Comparison of ENCODE assay signal across 16 mouse cellular contexts in the genomic region with DNA sequence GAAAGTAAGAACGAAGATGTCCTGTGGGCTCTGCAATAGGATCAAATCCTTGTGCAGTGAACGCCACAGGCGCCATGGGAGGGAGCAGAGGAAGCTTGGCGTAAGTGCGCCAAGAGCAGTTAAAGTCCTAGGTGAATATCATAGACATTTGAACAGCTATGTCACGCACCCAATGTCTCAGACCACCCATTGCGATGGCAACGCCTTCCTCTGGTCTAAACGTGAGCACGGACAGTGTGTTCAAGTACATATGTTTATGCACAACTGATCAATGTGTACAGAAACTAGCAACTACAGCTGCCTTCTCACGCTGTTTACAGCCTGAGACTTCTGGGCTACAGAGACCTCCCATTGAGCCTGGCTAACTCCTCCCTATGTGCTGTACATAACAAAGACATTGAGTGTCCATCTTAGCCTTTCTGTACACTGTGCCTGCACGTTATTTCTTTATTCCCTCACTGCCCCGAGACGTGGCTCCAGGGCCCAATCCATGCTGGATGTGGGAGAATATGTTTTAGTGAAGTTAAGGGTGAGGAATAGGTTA. TPM values are rescaled to one million over a fixed set of nuclear protein-coding genes. Genes with fewer than 3 reads are reported as not detected.
"Had no signal": no experiment of that assay in that cellular context is flagged by ENCODE, and none has a peak within 500 bp of the region (broad histone marks: within the 10 kb centered on the region; RNA-seq: fewer than 3 reads in every experiment).

No protein-coding gene starts in this region.

- ATAC-seq: inflammation-experienced regulatory T-cells, adult 6 months; midbrain, embryonic 16.5 days had no signal

- H3K9ac ChIP-seq: kidney, embryonic 15.5 days; liver, embryonic 15.5 days had no signal

- DNase-seq: kidney, adult 2 months; kidney, postnatal 14 days; lung, adult 2 months; lung, postnatal 14 days; right cerebral cortex, postnatal 14 days; thymus, adult 18-20 months; thymus, postnatal 25 days had no signal

- H3K36me3 ChIP-seq: kidney, embryonic 15.5 days; limb, embryonic 10.5 days; liver, embryonic 15.5 days had no signal

- H3K4me3 ChIP-seq: kidney, embryonic 15.5 days; limb, embryonic 10.5 days; liver, embryonic 15.5 days; megakaryocyte, embryonic 14.5 days had no signal

- H3K4me1 ChIP-seq: kidney, embryonic 15.5 days; limb, embryonic 10.5 days; liver, embryonic 15.5 days; megakaryocyte, embryonic 14.5 days had no signal

- H3K27ac ChIP-seq: kidney, embryonic 15.5 days; limb, embryonic 10.5 days; liver, embryonic 15.5 days; macrophage had no signal

- H3K4me2 ChIP-seq: kidney, embryonic 15.5 days; liver, embryonic 11.5 days; liver, embryonic 15.5 days; midbrain, embryonic 11.5 days had no signal

- H3K9me3 ChIP-seq: kidney, embryonic 15.5 days; limb, embryonic 10.5 days; liver, embryonic 15.5 days had no signal

- H3K27me3 ChIP-seq: liver, embryonic 15.5 days; megakaryocyte, embryonic 14.5 days had no signal

RNA-seq across cellular contexts. Expression of a gene that starts 11.0 kb away (rescaled TPM):
- polyA plus RNA-seq: inflammation-experienced regulatory T-cells, adult 6 months; liver, embryonic 11.5 days; liver, embryonic 15.5 days; macrophage had no signal
